Mouse (Mus musculus) layer of hippocampus, postnatal 25 days (tissue): ENCODE results near the gene Rps15. TPM values are rescaled to one million over a fixed set of nuclear protein-coding genes. Genes with fewer than 3 reads are reported as not detected.
A peak's percentile ranks its signal among the peaks of the same experiment; 100 is the strongest.
"Not testable (repeated sequence)": the region's sequence is repeated elsewhere in the genome, so short reads cannot be mapped to it uniquely, and the experiment has no call there.

Experiments used
- DNase-seq, 2 experiments: peaks; one replicate each; pipeline ENCODE4 v3.0.0; 2022; ENCODE audit warnings: mixed read lengths in 2 of 2, low spot score in 1 of 2; ENCODE audit errors: extremely low spot score in 1 of 2
- total RNA-seq, 2 experiments: library from RNA; stranded (reverse); gene quantifications; 2 replicates each; pipeline ENCODE4 v1.2.3; 2021

The Rps15 gene
- 100 to 1,000 TPM; 790 to 900 TPM for total RNA-seq

- DNase-seq, result peak; percentile 89 to 90
Measured at GRCm38 (mm10) chr10:80292251-80293146, at the start of gene Rps15. Gene Rps15, plus strand, starts transcription at chr10:80292453.

- DNase-seq, result no peak
Measured at GRCm38 (mm10) chr10:80242607-80243006, 49.6 kb upstream of the Rps15 start.

DNA sequence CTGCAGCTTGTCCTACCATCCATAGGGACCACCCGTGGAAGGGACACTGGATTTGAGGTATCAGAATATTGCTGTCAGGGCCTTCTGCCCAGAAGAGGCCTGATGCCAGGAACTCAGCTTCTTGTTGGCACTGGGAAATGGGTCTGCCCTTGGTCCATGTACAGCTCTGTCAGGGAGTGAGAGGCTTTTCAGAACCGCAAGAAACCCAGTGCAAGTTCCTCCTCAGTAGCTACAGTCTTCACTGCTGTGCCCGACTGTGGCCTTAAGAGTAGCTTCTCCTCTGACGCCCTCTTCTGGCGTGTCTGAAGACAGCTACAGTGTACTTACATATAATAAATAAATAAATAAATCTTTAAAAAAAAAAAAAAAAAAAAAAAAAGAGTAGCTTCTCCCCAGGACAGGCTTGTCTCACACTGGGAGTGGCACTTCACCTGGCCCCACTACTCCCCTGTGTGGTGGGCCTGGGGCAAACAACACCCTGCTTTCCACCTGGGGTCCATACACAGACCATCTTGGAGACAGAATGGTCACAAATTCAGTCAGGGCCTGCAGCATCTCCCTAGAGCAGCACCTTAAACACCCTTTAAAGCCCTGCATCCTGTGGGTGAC lies 47.4 kb upstream of the Rps15 start:
- peak in 1 of 2 experiments; percentile 39 for DNase-seq

- DNase-seq, result peak in 1 of 2 experiments; percentile 88
Measured at GRCm38 (mm10) chr10:80245600-80245999, 46.7 kb upstream of the Rps15 start.

- DNase-seq, result no peak
Measured at GRCm38 (mm10) chr10:80247849-80248248, 44.4 kb upstream of the Rps15 start.

- not testable (repeated sequence) for DNase-seq
Measured at GRCm38 (mm10) chr10:80248437-80248836, 43.8 kb upstream of the Rps15 start.

GRCm38 (mm10) chr10:80248971-80249640 lies 43.1 kb upstream of the Rps15 start, which contains the start of gene Ndufs7:
Gene Ndufs7, plus strand, starts transcription at chr10:80249121.
- DNase-seq, result peak; percentile 96 to 98

- no peak for DNase-seq
Measured at GRCm38 (mm10) chr10:80250059-80250458, 42.2 kb upstream of the Rps15 start.

DNA sequence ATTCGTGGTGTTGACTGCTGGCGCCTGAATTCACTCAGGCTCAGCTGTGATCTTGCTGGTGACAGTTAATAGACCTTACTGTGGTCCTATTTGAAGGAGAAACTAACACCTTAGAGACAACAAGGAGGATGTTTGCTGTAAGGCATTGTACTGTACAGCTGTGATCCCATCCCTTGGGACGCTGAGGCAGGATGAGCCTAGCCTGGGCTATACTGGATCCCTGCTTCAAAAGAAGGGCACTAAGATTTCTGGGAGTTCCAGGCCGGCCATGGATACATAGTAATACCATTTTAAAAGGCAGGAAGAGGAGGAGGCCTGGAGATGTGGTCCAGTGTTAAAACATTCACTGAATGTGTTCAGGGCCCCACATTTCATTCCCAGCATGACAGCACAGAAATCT lies 41.7 kb upstream of the Rps15 start:
- no peak for DNase-seq

DNA sequence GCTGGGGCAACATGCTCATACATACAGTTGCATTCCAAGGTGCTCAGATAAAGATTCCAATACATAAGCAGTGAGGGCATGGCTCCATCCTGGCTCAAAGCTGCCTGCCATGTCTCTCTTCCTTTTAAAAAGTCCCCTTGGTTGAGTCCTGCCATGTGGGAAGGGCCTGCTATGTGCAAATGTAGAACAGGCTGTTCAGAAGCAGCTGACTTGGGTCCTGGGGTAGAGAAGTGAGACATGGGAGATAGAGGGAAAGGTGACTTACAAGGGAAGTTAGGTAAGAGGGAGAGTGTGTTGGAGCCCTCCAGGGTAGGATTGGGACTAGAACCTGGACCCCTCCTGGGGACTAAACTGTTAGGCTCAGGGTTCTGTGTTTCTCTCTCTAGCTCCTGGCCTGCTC lies 40.2 kb upstream of the Rps15 start:
- DNase-seq, result no peak

DNA sequence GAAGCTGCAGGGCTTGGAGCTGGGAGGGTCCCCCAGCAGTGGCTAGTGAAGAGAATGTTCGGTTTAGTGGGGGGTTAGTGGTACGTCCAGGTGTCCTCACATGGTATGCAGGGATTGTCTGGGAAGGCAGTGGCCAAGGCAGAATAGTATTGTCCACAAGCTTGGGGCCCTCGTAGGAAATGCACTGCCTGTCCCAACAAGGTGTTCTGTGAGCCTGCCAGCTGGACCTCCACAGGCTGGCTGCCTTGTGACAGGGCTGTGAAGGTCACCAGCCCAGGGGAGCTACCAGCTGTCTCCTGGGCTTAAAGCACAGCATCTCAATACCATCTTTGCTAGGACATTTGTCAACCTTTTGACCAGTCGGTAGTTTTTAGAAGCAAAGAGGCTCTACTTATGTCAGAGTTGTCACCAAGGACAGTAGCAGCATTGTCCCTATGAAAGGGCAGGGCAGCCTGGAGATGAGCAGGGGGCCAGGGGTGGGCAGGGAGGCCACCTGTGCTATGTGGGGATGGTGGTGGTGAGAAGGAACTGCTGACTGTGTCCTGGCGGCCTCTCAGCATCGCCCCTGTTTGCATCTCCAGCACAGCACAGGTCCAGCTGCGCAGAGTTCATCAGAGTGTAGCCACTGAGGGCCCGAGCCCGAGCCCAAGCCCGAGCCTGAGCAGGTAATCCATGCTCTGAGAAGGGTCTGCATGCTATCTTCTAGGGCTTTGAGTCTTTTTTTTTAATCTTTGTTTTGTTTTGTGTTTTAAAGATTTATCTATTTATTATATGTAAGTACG lies 39.6 kb upstream of the Rps15 start:
- DNase-seq, result no peak

DNA sequence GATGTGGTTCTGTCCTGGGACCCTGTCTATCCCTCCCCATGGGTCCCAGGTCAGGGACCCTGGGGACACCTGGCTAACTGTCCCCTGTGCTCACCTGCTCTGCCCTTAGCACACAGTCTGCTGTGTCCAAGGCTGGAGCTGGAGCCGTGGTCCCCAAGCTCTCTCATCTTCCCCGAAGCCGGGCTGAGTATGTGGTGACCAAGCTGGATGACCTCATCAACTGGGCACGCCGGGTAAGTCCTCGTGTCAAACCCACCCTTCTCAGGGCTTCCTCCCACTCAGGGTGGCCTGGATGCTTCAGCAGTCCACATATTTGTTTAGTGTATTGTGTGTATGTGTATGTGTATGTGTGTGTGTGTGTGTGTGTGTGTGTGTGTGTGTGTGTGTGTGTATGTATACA lies 38.7 kb upstream of the Rps15 start:
- no peak for DNase-seq

DNA sequence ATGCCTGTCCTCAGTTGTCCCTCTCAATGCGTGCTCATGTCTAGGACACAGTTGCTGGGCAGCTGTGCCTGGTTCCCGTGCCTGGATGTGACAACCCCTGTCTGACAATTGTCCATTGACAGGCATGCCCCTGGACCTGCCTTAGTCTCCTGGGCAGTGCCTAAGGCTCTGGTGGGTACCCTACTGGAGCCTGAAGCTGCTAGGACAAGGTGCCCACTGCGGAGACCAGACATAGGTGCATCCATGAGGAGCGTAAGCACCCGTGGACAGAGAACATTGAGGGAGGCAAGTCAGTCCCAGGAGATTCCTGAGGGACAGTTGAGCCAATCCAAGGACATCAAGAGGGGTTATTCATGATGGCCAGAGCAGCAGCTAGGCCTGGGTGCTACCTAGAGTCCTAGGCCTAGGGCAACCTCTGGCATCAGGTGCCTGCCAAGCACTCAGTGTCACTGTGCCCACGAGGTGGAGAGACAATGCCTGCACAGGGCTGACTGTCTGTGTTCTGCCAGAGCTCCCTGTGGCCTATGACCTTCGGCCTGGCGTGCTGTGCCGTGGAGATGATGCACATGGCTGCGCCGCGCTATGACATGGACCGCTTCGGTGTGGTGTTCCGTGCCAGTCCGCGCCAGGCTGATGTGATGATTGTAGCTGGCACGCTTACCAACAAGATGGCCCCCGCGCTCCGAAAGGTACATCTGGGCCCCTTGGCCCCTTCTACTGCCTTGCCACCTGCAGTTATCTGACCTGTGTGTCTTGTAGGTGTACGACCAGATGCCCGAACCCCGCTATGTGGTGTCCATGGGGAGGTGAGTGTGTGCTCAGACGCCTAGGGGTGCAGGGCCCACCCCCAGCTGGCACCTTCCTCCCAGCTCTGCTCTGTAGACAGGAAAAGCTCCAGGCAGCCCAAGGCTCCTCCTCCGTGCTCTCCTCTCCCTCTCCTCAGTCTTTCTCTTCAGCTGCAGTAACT lies 37.6 kb upstream of the Rps15 start:
- DNase-seq, result no peak

DNA sequence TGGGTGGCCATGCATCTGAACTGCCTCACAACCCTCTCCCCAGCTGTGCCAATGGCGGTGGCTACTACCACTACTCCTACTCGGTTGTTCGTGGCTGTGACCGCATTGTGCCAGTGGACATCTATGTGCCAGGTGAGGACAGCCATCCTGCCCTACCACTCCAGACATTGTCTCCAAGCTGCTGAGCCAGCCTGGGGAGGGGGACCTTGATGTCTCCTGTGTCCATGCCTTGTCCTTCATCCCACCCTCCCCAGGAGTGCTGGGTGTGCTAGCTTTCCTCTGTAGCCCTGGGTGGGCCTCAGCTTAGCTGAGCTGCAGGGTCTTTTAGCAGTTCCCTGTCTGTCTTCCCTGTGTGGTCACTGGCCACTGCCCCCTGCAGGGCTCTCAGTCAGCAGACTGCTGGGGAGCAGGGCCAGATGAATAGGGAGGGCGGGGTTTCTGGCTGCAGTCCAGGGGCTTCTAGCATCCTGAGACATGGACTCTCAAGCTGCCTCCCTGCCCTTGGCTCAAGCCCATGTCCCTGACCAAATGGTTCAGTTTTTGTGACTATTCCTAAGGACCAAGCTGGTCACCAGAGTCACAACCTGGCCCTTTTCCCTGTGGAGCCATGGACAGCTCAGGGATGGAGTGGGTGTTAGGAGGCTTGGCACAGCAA lies 36.2 kb upstream of the Rps15 start:
- no peak for DNase-seq

- no peak for DNase-seq
Measured at GRCm38 (mm10) chr10:80257936-80258335, 34.3 kb upstream of the Rps15 start.

- DNase-seq, result no peak
Measured at GRCm38 (mm10) chr10:80258752-80259462, 33.3 kb upstream of the Rps15 start.

GRCm38 (mm10) chr10:80259463-80259805 lies 32.8 kb upstream of the Rps15 start:
- DNase-seq, result no peak
